Mouse (Mus musculus): ENCODE data around the gene Sgpp1. TPM values are rescaled to one million over a fixed set of nuclear protein-coding genes. Genes with fewer than 3 reads are reported as not detected.

The Sgpp1 gene
- 17.3 and 21.1 TPM in 2 replicates for polyA plus RNA-seq (2015; fragmentation: Nextera tagmentation; extraction: Ambion mirVana)

DNA sequence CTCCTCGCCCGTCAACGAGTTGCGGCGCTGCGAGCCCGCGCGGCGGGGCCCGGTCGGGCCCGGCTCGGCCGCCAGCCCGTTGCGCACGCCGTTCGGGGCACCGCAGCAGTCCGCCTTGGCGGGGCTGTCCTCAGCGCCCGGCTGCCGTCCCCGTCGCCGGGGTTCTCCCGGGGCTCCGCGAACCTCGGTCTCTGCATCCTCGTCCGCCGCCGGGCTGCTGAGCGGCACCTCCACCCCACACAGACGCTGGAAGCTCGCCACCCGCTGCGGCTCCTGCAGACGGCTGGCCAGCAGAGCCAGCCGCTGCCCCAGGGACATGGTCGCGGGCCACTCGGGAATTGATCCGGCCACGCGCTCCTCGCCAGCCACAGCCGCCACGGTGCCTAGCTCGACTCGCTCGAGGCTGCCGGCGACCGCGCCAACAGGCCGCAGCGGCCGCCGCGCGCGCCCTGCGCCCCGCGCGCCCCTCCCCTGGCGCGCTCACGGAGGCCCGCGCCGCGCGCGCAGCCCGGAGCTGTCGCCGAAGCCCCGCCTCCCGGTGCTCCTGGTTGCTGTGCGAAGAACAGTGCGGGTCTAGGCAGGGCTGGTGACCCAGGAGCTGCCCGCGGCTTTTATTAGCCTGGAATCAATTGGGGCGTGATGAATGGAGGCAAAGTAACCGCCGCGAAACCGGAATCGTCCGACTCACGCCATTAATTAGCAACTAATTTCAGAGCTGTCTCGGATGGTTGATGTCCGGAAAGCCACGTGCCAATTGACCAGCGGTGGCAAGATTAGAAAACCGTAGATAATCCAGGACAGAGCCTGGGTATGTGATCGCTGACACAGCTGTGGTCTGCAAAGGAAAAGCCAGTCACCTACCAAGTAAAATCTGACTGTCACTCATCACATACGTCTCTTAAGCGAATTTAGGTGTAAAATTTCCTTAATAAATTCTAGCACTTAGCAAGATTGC, at the start of gene Sgpp1:
TSS of gene Sgpp1 (minus strand) at position 484 of the 955 bp plus-strand sequence.

GRCm38 (mm10) chr12:75669258-75670106, 66.0 kb downstream of the Sgpp1 start, which contains the start of gene Wdr89:
TSS of gene Wdr89 (minus strand) at chr12:75669537.

Other genes starting within 250 kb of the Sgpp1 start
- 20.2 and 25.9 TPM in 2 replicates for gene Ppp2r5e, start 139.5 kb downstream of the Sgpp1 start, polyA plus RNA-seq (2015; fragmentation: Nextera tagmentation; extraction: Ambion mirVana)
- 4.8 and 5.1 TPM in 2 replicates for gene Wdr89, start 66.2 kb downstream of the Sgpp1 start, polyA plus RNA-seq (2015; fragmentation: Nextera tagmentation; extraction: Ambion mirVana)
- 22.6 and 24.0 TPM in 2 replicates for gene Syne2, start 82.4 kb upstream of the Sgpp1 start, polyA plus RNA-seq (2015; fragmentation: Nextera tagmentation; extraction: Ambion mirVana)

All from neural tube, postnatal 0 days (tissue).